Mouse (Mus musculus): ENCODE data around the gene Tgif1.

DNA sequence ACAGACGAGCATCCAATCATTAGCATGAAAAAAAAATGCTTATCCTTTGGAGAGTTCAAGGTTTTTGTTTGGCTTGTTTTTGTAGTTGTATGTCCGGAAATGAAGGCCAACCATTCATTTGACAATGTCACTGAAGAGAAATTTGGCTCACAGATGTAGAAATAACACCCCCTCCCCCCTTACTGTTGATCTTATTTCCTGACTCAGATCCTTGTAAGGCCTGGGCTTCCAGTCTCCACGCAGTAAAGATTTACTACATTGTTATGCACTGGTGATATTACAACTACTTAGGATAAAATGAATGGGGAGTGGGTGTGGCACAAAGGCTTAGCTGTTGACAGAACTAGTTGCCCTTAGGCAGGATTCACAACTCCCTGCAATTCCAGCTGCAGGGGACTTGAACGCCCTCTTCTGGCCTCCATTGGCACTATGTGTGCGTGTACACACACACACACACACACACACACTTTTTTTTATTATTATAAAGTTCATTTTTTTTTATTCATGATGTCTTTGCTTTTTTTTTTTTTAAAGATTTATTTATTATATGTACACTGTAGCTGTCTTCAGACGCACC is 13.3 kb upstream of the Tgif1 start:
- TF ChIP-seq CTCF (IDR thresholded peaks at IDR 0.05; ENCODE audit: borderline replicate concordance, insufficient read depth, low read depth, low read length) (no peak), POLR2A (IDR thresholded peaks at IDR 0.05; ENCODE audit: borderline replicate concordance, insufficient read depth, low read length) (no peak)
